Mouse (Mus musculus) frontal cortex, postnatal 36 days (tissue): ENCODE results near the gene Rpl35a.
"Not testable (repeated sequence)": the region's sequence is repeated elsewhere in the genome, so short reads cannot be mapped to it uniquely, and the experiment has no call there.

Experiments
- DNase-seq, 2 experiments: peaks; one replicate each; pipeline ENCODE4 v3.0.0; 2022; ENCODE audit warnings: low spot score in 2 of 2

Rpl35a gene

DNA sequence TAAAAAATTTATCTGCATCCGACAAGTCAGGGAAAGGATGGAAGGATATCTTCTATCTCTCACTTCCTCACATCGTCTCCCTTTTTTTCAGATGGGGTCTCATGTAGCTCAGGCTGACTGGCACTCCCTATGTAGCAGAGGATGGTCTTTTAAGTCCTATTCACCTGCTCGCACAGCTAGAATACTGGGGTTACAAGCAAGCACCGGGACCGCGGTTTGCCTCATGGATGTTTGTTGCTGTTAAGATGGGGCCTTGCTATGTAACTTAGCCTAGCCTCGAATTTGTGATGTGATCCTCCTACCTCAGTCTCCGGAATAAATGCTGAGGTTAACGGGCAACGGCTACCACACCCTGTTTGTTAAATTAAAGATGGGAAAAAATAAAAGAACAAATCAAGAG lies 598 bp upstream of the Rpl35a start:
- DNase-seq: peak in 1 of 2 experiments; percentile 9

- DNase-seq: no peak
Observed at GRCm38 (mm10) chr16:33056786-33057185, 533 bp downstream of the Rpl35a start.

GRCm38 (mm10) chr16:33058033-33058432 lies 1.8 kb downstream of the Rpl35a start:
- DNase-seq: no peak

GRCm38 (mm10) chr16:33058656-33059055 lies 2.4 kb downstream of the Rpl35a start:
- DNase-seq: not testable (repeated sequence)

GRCm38 (mm10) chr16:33059471-33059870 lies 3.2 kb downstream of the Rpl35a start:
- no peak for DNase-seq

DNA sequence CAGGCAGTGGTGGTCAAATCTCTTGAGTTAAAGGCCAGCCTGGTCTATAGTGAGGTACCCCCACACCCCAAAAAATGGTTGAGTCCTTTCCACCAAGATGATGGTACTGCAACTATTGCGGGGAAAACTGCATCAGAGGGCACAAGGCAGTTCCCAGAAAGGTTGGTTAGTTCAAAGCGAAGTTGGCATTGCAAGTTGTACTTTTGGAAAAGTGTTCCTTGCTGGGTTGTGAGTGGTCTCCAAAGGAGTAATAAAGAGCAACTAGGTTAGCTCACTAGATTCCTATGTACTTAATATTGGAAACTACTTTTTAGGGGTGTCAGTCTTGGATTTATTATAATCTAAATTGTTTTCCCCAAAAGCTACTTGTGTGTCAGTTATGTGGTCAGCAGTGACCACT lies 4.7 kb downstream of the Rpl35a start:
- DNase-seq: no peak

- no peak for DNase-seq
Observed at GRCm38 (mm10) chr16:33061400-33061799, 5.1 kb downstream of the Rpl35a start.

GRCm38 (mm10) chr16:33062024-33062681 lies 5.9 kb downstream of the Rpl35a start, which contains the start of gene Lmln:
Gene Lmln (plus strand): TSS chr16:33062521.
- peak; percentile 87 to 91 for DNase-seq

GRCm38 (mm10) chr16:33062682-33063131 lies 6.5 kb downstream of the Rpl35a start:
- DNase-seq: peak; percentile 66

DNA sequence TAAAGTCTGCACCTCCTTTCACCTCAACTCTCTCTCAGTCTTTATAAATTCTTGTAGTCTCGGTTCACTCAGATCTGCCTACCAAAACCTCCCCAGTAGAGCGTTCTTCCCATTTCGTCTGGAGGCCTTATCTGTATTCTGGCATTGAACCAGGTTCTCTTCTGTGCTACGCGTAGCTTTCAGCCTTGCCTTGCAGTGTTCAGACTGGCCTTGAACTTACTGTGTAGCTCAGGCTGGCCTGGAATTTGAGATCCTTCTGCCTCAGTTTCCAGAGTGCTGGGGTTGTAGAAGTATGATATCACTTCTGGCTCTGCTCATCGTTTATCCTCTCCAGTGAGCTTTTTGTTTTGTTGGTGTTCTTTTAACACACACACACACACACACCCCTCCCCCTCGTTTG lies 7.0 kb downstream of the Rpl35a start:
- DNase-seq: no peak

- DNase-seq: no peak
Observed at GRCm38 (mm10) chr16:33064636-33065035, 8.4 kb downstream of the Rpl35a start.

DNA sequence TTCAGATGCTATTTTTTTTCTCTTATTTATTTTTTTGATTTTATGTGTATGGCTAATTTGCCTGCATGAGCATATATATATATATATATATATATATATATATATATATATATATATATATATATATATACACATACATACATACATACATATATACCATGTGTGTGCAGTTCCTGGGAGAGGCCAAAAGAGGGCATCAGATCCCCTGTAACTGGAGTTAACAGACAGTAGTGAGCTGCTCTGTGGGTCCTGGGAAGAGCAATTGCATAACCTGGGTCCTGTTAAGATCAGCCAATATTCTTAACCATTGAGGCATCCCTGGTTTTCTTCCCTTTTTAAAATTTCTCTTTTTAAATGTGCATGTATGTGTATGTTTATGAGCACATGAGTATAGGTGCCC lies 14.7 kb downstream of the Rpl35a start:
- DNase-seq: no peak

- no peak for DNase-seq
Observed at GRCm38 (mm10) chr16:33072871-33073557, 16.8 kb downstream of the Rpl35a start.

- no peak for DNase-seq
Observed at GRCm38 (mm10) chr16:33074967-33075366, 18.7 kb downstream of the Rpl35a start.

DNA sequence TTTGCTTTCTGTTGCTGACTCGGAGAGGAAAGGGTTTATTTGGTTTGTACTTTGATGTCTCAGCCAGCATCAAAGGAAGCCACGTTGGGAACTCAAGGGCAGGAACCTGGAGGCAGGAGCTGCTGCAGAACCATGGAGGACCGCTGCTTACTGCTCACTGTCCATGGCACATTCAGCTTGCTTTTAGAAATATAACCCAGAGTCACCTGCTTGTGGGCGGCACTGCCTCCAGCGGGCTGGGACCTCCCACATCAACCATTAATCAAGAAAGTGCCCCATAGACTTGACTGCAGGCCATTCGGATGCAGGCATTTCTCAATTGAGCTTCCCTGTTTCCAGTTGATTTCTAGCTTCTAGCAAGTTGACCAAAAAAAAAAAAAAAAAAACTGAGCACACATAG lies 19.8 kb downstream of the Rpl35a start:
- DNase-seq: no peak

- no peak for DNase-seq
Observed at GRCm38 (mm10) chr16:33077069-33077627, 20.9 kb downstream of the Rpl35a start.

- DNase-seq: no peak
Observed at GRCm38 (mm10) chr16:33080063-33080462, 23.8 kb downstream of the Rpl35a start.

DNA sequence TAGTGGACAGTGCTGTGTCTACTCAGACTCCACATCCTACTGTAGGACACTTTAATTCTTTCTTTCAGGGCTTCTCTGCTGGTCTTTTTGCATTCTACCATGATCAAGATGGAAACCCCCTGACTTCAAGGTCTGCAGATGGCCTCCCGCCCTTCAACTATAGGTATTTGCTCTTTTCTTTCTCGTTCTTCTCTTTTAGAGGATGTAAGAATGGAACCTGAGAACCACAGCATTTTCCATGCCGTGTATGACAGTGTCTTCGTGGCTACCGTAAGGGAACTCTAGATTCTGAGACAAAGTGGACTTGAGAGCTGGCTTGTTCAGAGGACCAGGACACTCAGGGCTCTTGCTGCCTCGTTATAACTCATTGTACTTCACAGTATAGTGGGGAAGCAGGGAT lies 26.7 kb downstream of the Rpl35a start:
- no peak for DNase-seq

- DNase-seq: no peak
Observed at GRCm38 (mm10) chr16:33083996-33084395, 27.7 kb downstream of the Rpl35a start.

GRCm38 (mm10) chr16:33085666-33086065 lies 29.4 kb downstream of the Rpl35a start:
- DNase-seq: no peak
